Mouse (Mus musculus) urinary bladder, postnatal 14 days (tissue): ENCODE measurements around the gene Tmem104.

Source experiments
- DNase-seq: peaks from one replicate; pipeline ENCODE4 v3.0.0; 2021; ENCODE audit warnings: low spot score

Gene Tmem104

DNA sequence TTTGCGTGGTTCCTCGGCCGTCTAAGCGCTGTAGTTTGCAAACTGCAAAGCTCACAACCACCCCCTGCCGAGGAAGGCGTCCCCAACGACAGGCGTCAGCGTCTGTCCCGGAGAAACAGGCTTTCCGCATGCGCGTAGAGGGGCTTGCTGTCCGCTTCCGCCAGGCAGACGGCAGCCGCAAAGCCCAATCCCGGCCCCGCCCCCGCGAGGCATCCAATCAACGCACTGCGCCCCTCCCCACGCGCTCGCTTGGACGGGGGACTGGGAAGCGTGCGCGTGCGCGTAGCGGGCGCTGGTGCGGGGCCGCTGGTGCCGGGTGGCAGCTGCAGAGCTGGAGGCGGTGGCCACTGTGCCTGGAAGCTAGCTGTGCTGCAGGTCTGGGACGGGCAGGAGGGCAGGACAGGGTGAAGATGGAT lies at the start of gene Tmem104:
TSS of gene Tmem104 (plus strand) at position 264 of the 416 bp plus-strand sequence.
- peak; percentile 100 for DNase-seq

DNA sequence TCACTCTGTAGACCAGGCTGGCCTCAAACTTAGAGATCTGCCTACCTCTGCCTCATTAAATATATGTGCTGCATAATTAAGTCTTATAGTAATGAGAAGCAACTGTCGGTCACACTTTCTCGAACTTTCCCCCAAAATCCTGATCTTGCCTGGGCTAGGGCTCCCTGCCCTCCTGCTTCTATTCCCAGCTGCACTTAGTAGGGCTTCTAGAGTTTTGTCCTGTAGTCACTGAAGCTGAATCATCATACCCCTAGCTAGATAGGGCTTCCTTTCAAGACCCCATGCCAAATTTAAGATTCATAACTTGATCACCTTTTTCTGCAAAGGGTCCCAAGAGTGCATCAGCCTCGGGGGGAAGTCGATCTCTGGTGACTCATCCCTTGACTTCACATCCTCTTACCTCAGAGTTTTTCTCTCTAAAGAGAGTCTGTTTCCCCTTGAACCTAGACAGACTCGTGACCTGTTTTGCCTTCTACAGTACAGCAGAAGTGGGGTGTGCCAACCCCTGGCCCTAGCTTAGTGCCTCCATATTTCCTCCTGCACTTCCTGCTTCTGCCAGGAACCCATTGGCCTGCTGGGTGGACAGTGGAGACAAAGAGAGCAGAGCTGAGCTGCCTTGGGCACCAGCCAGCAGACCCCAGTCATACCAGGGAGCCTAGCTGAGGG lies 48.6 kb upstream of the Tmem104 start:
- no peak for DNase-seq

DNA sequence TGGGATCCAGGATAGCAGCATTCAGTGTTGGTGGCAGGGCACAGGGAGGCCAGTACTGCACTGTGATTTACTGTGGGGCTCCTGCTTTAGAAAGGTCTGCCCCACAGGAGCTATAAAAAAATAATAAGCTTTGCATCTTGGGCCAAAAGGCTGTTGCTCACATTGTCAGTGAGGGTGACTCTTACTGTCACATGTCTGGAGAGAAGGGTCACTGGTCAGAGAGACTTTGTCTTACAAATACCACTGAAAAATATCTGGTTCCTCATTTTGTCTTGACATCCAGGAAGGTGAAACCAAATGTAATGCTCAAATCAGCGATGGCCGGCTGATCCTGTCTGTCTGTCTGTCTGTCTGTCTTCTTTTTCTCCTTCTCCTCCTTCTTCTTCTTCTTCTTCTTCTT lies 45.3 kb upstream of the Tmem104 start:
- no peak for DNase-seq

DNA sequence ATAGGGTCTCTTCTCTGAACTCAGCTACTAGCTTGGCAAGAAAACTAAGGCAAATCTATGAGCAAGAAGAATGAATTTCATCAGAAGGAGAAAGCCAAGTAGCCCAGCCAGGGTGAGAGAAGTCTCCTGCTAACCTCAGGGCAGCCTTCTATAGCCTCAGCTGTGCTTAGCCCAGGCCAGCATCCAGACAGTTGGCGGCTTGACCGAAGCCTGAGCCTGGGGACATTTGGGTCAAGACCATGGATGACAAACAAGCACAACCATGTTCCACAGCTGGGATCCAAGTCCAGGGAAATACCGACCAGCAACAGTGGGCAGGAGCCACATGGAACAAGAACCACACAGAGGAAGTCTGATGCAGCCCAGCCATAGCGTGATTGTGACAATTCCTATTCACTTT lies 39.5 kb upstream of the Tmem104 start:
- no peak for DNase-seq

DNA sequence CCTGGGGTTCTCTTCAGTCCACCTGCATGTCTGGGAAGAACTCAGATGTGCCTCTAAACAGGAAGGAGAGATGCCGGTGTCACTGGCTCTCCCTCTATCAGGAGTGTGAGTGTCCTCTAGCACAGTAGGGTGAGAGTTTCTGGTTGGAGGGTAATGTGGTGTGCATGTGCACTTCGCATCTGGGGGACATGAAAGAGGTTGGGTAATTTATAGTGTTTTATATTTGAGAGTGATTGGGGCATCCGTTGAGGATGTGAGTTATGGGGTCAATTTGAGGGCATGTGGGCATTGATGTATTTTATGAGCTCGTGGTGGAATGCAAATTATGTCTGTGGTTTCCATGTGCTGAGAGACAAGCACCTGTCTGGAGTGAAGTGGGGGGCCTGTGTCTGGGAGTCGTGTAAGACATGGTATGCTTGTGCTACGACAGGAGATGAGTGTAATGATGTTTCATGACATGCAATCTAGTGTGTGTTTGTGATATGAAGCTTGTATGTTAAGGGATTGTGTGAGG lies 36.5 kb upstream of the Tmem104 start:
- no peak for DNase-seq

DNA sequence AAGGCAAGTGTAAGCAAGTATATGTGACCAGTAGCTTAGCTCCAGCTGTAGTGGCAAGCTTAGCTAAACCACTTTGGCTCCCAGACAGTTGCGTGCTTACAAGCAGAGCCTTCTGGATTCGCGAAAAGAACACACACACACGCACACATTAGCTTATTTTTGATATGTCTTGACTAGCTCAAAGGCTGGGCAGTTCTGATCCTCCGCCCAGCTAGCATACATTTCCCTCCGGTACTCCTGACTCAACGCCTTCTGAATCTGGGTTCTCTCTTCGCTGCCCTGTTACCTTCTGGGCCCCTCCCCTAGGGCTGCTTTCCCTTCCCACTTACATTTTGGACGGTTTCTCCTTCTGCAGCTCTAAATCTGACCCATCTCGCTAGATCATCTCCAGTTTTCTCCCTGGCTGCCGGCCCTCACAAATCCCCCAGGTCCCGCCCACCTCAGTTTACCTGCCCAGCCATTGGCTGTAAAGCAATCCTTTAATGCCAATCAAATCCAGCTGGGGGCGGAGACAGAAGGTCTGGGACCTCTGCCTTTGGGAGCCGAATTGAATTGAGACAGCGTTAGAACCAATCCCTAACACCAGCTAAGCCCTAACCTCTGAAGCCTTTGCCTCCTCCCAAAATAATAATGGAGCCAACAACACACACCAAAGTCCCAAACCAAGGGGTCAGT lies 35.4 kb upstream of the Tmem104 start:
- peak; percentile 63 for DNase-seq

DNA sequence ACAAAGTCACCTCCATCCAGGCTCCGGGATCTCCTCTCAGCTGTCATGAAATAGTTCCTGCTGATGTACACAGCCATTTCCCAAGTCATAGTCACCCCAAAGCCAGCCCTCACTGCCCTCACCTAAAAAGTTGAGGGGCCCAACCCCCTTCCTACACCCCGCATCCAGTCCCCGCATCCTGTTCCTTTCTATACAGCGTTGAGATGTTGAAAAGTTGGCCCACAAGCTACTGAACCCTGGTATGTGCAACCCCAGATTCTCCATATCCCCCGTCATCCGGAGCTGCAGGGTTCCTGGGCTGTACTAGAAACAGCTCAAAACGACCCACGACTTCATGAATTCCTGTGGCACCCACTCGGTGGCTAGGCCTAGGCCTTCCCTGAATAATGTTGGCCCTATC lies 34.2 kb upstream of the Tmem104 start:
- DNase-seq: no peak

DNA sequence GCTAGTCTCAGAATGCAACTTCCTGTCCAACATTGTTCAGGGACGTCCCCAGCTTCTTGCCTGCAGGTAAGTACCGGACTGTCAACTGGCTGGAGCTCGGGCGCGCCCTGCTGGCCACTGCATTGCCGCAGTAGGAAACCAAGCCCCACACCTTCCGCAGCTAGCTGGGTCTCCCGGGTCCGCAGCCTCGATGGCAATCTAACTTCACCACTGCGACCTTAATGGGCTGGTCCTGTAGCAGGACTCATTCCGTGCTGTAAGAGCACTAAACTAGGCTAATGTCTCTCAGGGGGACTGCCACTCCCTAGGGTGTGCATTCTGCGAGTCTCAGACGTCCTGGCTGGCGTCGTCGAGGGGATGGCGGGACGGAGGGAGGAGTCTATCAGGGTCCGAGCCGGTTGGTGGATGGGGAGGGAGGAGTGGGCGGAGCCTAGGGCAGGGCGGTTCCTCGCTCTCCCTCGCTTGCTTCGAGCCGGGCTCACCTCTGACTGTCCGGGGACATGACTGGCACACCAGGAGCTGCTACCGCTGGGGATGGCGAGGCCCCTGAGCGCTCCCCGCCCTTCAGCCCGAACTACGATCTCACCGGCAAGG lies 33.5 kb upstream of the Tmem104 start:
- DNase-seq: peak; percentile 84

DNA sequence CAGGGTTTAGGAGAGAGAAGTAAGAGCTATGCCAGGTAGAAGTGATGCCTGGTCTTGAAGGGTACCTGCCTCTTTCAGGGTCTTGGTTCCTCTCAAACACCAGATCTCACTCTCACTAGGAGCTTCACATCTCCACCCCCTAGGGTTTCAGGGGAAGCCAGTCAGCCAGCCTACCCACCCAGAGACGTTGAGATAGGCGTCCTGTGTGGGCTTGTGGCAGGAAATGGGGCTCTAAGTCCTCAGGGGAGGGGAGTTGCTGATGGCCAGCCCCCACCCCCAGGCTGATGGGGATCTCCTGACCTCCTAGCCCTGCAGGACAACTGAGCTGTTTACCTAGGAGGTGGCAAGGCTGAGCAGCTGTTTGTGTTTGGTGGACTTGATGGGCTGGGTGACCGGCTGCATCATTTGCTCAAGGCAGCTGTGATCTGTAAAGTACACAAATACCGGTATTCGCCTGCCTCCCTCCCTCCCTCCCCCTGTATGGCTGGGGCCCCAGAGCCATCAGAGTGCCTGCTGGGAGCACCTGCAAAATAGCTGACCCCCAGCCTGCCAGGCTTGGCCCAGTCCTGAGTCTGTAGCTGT lies 32.1 kb upstream of the Tmem104 start:
- no peak for DNase-seq

DNA sequence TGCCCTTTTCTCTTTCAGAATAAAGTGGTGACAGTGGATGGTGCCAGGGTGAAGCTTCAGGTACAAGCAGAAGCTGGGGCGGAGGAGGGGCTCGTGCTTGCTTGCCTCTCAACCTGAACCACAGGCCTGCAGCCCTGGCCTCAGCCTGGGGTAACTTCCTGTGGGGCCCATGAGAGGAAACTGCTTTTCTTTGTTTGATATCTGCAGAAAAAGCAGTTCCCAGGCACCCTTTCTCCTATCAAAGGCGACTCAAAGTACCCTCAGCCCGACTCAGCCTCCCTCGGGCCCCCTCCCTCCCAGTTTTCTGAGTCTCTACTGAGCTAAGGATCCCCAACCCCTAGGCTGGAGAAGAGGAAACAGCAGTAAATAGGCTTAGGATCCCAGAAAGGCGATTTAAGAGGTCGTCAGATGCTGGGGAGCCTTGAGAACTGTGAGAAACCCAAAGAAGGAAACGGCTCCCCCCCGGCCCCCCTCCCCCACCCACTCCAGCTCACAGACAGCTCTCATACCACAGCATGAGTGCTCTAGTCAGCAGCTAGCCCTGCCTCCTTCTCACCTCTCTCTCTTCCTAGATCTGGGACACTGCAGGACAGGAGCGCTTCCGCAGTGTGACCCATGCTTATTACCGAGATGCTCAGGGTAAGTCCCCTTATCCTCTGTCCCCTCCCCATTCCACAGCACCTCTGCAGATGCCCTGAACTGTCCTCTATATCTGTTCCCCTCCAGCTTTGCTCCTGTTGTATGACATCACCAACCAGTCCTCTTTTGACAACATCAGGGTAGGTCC lies 29.2 kb upstream of the Tmem104 start:
- no peak for DNase-seq

DNA sequence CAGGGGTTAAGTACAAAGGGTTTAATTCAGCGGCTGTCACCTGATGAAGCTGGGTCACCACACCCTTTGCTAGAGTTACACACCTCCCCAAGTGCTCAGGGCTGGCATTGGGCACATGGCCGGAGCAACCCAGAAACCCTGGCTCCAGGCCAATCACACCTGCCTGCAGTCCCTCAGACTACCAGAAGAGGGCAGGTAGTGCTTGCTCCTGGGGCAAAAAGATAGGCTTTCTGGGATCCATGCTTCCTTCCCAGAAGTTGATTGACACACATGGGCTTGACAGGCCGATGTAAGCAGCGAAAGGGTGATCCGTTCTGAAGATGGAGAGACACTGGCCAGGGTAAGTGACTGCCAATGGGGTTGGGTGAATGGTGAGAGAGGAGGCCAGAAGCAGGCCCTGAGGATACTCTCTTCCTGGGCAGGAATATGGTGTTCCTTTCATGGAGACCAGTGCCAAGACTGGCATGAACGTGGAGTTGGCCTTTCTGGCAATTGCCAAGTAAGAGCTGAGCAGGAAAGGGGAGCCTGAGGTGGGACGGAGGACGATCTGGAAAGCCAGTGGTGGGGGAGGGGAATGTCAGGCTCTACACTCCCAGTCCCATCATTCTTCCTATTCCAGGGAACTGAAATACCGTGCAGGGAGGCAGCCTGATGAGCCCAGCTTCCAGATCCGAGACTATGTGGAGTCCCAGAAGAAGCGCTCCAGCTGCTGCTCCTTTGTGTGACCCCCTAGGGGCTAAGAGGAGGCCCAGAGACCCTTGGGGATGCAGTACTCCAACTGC lies 27.1 kb upstream of the Tmem104 start:
- peak; percentile 83 for DNase-seq

DNA sequence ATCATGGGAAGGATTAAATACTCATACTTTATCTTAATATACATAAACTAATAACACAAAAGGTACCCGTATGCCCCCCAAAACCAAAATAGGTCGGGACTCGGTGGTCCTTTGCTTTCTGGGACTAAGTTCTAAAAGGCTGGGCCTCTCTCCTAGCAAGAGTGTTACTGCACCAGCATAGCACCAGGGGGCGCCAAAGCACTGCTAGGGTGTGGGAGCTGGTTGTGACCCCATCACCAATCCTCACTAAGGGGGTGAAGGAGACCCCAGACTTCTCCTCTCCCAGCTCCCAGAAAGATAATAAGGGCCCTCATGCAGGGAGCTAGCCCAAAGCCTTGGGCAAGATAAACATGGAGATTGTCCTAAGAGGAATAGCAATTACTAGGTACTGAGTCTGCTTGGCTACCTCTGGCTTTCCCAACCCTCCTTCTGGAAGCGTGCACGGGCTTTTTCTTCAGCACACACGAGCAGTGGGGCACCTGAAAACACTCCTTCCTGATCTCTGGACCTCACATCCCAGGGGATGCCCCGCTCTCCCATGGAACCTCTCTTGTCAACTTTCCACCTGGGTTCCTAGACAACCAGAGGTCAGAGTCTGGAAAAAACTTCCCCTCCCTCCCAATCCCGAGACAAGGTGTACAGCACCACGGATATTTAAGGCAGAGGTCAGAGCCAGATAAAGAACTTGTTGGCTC lies 26.3 kb upstream of the Tmem104 start:
- peak; percentile 83 for DNase-seq

DNA sequence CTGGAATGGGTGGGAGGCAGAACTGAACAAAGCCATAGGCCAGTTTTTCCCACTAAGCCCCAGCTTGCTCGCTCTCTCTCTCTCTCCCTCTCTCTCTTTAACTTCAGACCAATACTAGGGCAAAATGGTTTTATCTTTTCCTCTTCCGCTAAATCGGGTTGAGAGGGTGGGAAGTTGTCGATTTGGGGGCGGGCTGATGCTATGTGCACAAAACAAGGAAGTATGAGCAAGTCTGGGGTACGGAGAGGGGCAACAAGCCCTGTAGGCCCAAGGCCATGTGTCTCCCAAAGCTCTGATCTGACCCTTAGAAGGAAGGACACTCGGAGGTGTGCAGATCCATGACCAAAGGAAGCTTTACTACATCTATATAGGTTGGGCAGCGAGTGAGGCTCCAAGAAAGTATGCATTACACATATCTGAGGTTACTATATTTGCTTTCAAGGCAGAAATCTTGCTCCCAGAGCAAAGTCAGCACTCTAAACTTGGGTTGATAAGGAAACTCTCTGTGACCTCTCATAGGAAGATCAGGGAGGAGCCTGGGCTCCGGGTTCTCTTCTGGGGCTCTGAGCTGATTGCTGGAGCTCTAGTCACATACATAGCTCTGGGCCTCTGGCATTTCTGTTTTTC lies 25.6 kb upstream of the Tmem104 start:
- no peak for DNase-seq

DNA sequence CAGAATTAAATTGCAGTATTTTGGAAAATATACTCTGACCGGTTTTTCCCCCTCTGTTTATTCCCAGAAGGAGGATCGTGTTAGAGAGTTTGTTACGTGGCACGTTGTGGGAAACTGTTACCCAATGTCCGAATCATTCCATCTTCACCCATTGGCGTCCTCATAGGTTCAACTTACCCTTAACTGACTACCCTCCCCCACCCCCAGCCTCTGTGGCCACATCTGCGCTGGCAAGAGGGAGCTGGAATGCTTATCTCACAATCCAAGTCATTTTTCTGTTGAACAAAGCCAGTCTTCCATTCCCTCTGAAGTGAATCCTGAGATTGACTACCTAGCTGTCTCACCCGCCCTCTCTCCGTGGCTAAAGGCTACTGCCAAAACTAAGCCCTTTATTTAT lies 25.1 kb upstream of the Tmem104 start:
- DNase-seq: no peak

DNA sequence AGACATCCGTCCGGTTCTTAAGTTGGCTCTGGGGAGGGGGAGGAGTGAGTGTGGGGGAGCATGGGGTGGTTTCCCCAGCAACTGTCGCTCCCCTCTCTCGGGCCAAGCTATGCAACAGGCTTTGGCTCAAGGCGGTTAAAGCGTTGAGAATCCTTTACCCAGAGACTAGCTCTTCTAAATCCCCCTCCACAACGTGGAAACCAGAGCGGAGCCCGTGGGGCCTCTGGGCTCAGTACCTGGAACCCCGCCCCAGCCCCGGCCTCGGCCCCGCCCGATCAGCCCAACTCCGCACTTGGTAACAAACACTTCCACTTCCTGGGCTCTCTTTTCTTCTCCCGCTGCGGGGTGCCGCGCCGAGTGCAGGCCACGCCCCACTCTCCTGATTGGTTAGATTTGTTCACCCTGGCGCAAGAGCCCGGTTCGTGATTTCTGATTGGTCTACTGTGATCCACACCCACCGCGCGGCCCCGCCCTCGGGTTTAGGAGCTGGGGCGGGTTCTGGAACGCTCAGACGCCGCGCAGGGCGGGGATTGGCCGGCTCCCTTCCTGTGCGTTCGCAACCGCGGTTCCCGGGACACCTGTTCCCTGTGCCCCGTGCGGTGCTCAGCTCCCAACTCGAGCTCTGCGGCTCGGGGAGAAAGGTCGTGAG lies 24.3 kb upstream of the Tmem104 start, which contains the start of gene Slc9a3r1:
TSS of gene Slc9a3r1 (plus strand) at position 510 of the 649 bp plus-strand sequence.
- DNase-seq: peak; percentile 99

DNA sequence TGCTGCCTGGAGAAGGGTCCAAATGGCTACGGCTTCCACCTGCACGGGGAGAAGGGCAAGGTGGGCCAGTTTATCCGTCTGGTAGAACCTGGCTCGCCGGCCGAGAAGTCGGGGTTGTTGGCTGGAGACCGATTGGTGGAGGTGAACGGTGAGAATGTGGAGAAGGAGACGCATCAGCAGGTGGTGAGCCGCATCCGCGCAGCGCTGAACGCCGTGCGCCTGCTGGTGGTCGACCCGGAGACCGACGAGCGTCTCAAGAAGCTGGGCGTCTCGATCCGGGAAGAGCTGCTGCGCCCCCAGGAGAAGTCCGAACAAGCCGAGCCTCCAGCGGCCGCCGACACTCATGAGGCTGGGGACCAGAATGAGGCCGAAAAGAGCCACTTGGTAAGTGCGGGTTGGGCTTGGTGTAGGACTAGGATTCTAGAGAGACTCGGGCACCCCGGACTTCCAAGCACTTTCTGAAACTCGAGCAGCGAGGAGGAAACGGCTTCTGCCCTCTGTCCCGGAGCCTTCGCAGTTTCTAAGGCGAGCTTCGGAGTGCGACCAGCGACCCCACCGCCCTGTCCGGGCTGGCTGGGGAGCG lies 23.6 kb upstream of the Tmem104 start:
- peak; percentile 47 for DNase-seq

DNA sequence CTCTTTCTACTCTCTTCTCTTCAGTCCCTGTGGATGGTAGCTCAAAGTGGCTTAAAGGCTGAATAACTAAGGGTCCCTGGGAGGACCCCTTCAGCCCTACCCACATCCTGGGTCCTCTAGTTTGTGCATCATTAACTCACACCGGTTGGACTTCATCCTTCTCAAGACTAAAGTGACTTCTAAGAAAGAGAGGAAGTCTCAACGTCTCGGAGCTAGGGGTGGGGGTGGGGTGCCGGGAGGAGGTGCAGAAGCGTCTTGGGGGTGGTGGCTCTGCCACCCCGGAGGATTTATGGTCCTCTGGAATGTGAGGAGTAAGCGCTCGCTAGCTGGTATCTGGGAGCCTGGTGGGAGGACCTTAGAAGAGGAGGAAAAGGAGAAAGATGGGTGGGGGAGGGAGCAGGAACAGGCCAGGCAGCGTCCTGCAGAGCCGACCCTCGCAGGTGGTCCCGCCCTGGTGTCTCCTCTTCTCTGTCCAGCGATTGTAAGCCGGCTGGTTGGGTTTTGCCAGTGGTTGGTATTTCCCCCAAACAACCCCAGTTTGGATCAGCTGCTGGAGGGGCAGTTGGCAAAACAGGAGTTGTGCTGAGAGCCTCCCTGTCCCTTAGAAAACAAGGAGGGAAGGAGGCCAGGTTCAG lies 22.8 kb upstream of the Tmem104 start:
- no peak for DNase-seq

DNA sequence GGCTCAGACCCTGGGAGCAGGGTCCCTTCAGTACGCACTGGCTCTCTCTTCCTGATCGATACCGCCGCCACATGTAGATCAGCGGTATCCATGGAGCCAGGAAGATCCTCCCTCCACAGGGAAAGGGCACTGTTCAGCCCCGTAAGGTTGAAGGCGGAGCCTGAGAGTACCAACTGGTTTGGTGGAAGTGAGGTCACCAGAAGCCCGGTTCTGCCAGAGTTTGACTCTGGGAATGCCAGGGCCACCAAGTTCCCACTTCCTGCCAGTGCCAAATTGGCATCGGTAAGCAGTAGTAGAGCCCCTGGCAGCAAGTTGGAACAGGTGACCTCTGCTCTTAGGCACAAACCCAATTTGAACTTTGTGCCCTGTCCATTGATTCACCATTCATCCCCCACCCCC lies 22.3 kb upstream of the Tmem104 start:
- DNase-seq: peak; percentile 72

DNA sequence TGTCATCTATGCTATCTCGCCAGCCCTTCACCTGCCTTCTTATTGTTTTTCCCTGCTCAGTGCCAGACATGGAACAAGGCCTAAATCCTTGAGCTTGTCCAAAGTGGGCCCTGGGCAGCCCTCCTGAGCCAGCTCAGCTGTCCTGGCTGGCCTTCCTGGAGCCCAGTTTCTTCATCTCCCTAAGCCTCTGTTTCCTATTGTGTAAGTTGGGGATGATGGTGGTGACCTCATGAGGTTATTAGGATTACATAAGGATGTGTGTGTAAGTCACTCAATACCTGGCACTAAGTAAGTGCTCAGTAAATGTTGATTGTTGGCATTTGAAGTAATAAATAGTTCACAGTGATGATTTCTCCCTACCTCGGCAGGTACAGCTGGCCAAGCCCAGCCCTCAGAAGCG lies 20.5 kb upstream of the Tmem104 start:
- no peak for DNase-seq
